In genomic region chr1:131525101-131525585, GRCm38 (mm10) we compare ENCODE assay signal across 8 mouse cellular contexts. TPM values are rescaled to one million over a fixed set of nuclear protein-coding genes. Genes with fewer than 3 reads are reported as not detected.
A peak's percentile ranks its signal among the peaks of the same experiment; 100 is the strongest.
DNase-seq lines count a peak whose midpoint lies in the region; ATAC-seq and TF ChIP-seq lines count a peak whose summit lies in the region.

No protein-coding gene starts in this region.

- peak overlapping the region; percentile 79 for H3K4me3 ChIP-seq in gastrocnemius, adult 2 months
- peak overlapping the region; percentile 85 for H3K4me3 ChIP-seq in intestine, embryonic 15.5 days (replicated peaks)
- peak overlapping the region; percentile 82 for H3K4me3 ChIP-seq in limb, embryonic 12.5 days (replicated peaks)
- H3K4me3 ChIP-seq in myocyte: peak overlapping the region; percentile 88
- peak overlapping the region; percentile 88 for H3K4me3 ChIP-seq in stomach, embryonic 16.5 days (replicated peaks; ENCODE audit: low read length)

- 2% methylated on average over 22 of the region's 26 CpGs for WGBS in intestine, embryonic 15.5 days
- WGBS in limb, embryonic 12.5 days: under 1% methylated on average over 26 of the region's 26 CpGs
- WGBS in stomach, embryonic 16.5 days: 3% methylated on average over 26 of the region's 26 CpGs

- peak overlapping the region; percentile 96 for H3K27ac ChIP-seq in gastrocnemius, adult 2 months
- 0 out of 2 replicates have a peak overlapping the region, but pooled peaks have one; percentile 97 for H3K27ac ChIP-seq in intestine, embryonic 15.5 days
- H3K27ac ChIP-seq in limb, embryonic 12.5 days: peak overlapping the region; percentile 96
- H3K27ac ChIP-seq in stomach, embryonic 16.5 days (ENCODE audit: low read length): peak overlapping the region; percentile 97; the same call in 1 of the 2 replicates

- H3ac ChIP-seq in myocyte (ENCODE audit: control insufficient read depth, insufficient read length): peak overlapping the region; percentile 59

- H3K9me3 ChIP-seq in intestine, embryonic 15.5 days: no peaks in the 10 kb centered on the region
- no peaks in the 10 kb centered on the region for H3K9me3 ChIP-seq in limb, embryonic 12.5 days
- no peaks in the 10 kb centered on the region for H3K9me3 ChIP-seq in stomach, embryonic 16.5 days (replicated peaks; ENCODE audit: control insufficient read depth, low read length)

- intact Hi-C loops in gastrocnemius, adult 2 months (cut with DNase I): loop anchor here (5.0 kb wide), 2 partner anchors 93 to 163 kb away; no protein-coding TSS in a partner anchor

- peak; percentile 65 for DNase-seq in cerebellum, adult 11-12 months
- no peak for DNase-seq in cerebellum, adult 11 months
- DNase-seq in c-Kit-positive CD71-positive TER-119-positive erythroid progenitor cells, embryonic 14.5 days (ENCODE audit: low spot score): peak; percentile 13
- peak; percentile 51 for DNase-seq in gastrocnemius, adult 2 months

- peaks cover 58% of the 10 kb centered on the region for H3K79me2 ChIP-seq in myocyte (ENCODE audit: control insufficient read depth, insufficient read depth)

- no peaks in the 10 kb centered on the region for H3K36me3 ChIP-seq in intestine, embryonic 15.5 days
- no peaks in the 10 kb centered on the region for H3K36me3 ChIP-seq in limb, embryonic 12.5 days
- no peaks in the 10 kb centered on the region for H3K36me3 ChIP-seq in myocyte (ENCODE audit: control insufficient read depth, insufficient read depth)
- no peaks in the 10 kb centered on the region for H3K36me3 ChIP-seq in stomach, embryonic 16.5 days (ENCODE audit: control insufficient read depth, insufficient read depth, low read length)

- peak overlapping the region; percentile 75 for H3K9ac ChIP-seq in intestine, embryonic 15.5 days
- H3K9ac ChIP-seq in limb, embryonic 12.5 days (replicated peaks): peak overlapping the region; percentile 84
- H3K9ac ChIP-seq in stomach, embryonic 16.5 days (ENCODE audit: low read length): peak overlapping the region; percentile 88

- H3K27me3 ChIP-seq in intestine, embryonic 15.5 days (replicated peaks): no peaks in the 10 kb centered on the region
- no peaks in the 10 kb centered on the region for H3K27me3 ChIP-seq in limb, embryonic 12.5 days
- H3K27me3 ChIP-seq in myocyte (ENCODE audit: control insufficient read depth, insufficient read depth, insufficient read length): no peaks in the 10 kb centered on the region
- H3K27me3 ChIP-seq in stomach, embryonic 16.5 days (ENCODE audit: control insufficient read depth, insufficient read depth, low read length): no peaks in the 10 kb centered on the region

- peak overlapping the region; percentile 89 for H3K4me2 ChIP-seq in intestine, embryonic 15.5 days (replicated peaks)
- peak overlapping the region; percentile 97 for H3K4me2 ChIP-seq in limb, embryonic 12.5 days
- peak overlapping the region; percentile 92 for H3K4me2 ChIP-seq in myocyte (ENCODE audit: low read depth)
- peak overlapping the region; percentile 95 for H3K4me2 ChIP-seq in stomach, embryonic 16.5 days (ENCODE audit: low read depth, low read length)

- ATAC-seq in intestine, embryonic 15.5 days: no peak
- no peak for ATAC-seq in limb, embryonic 12.5 days (ENCODE audit: insufficient number of reproducible peaks, insufficient read depth, low FRiP score, low TSS enrichment, low read depth)
- ATAC-seq in stomach, embryonic 16.5 days (ENCODE audit: insufficient read depth, low FRiP score): no peak

- peaks cover 34% of the 10 kb centered on the region for H3K4me1 ChIP-seq in intestine, embryonic 15.5 days (replicated peaks)
- H3K4me1 ChIP-seq in limb, embryonic 12.5 days (replicated peaks): peaks cover 56% of the 10 kb centered on the region
- peaks cover 41% of the 10 kb centered on the region for H3K4me1 ChIP-seq in stomach, embryonic 16.5 days (ENCODE audit: control insufficient read depth, insufficient read depth, low read length)

- TF ChIP-seq CTCF in gastrocnemius, adult 2 months (IDR thresholded peaks at IDR 0.05): no peak

- peak; percentile 27 for TF ChIP-seq POLR2A in myocyte (IDR thresholded peaks at IDR 0.05; ENCODE audit: insufficient read length, low read depth)

TF ChIP-seq in myocyte, 11 proteins besides CTCF, POLR2A, EP300 and RAD21:
- peak in 1 of 3 experiments; percentile 47 for TF ChIP-seq MYOG (IDR thresholded peaks at IDR 0.05; ENCODE audit: control insufficient read depth in 1 of 3, insufficient read depth in 1 of 3, insufficient read length in 2 of 3, low read depth in 2 of 3)
- TF ChIP-seq USF1 (IDR thresholded peaks at IDR 0.05; ENCODE audit: low read depth): no peak
- no peak for TF ChIP-seq E2F4 (IDR thresholded peaks at IDR 0.05; ENCODE audit: insufficient read depth)
- TF ChIP-seq MYOD1 (IDR thresholded peaks at IDR 0.05; ENCODE audit: control insufficient read depth in 1 of 3, insufficient read length in 2 of 3, low read depth in 2 of 3): peak in 2 of 3 experiments; percentile 4 to 75

RNA-seq across cellular contexts. Expression of gene Srgap2, which starts 2.0 kb away (rescaled TPM):
- total RNA-seq in gastrocnemius, adult 2 months (2021): 10 to 100 TPM; 10.1 to 12.2 TPM
- polyA plus RNA-seq in intestine, embryonic 15.5 days (2015; fragmentation: Nextera tagmentation; extraction: Ambion mirVana): 7.9 and 8.3 TPM in 2 replicates
- polyA plus RNA-seq in limb, embryonic 12.5 days (2016; fragmentation: Nextera tagmentation; extraction: Ambion mirVana): 15.3 and 17.1 TPM in 2 replicates
- polyA plus RNA-seq in myocyte (2012; fragmentation: generic; extraction: Trizol): 19.1 TPM
- polyA plus RNA-seq in stomach, embryonic 16.5 days (2015; fragmentation: Nextera tagmentation; extraction: Ambion mirVana): 12.2 and 14.2 TPM in 2 replicates

RNA-seq across cellular contexts. Expression of gene Fam72a, which starts 2.6 kb away (rescaled TPM):
- total RNA-seq in gastrocnemius, adult 2 months (2021): under 1 TPM; 0.20 to 0.31 TPM
- 2.2 and 2.8 TPM in 2 replicates for polyA plus RNA-seq in intestine, embryonic 15.5 days (2015; fragmentation: Nextera tagmentation; extraction: Ambion mirVana)
- polyA plus RNA-seq in limb, embryonic 12.5 days (2016; fragmentation: Nextera tagmentation; extraction: Ambion mirVana): 3.1 and 3.8 TPM in 2 replicates
- polyA plus RNA-seq in myocyte (2012; fragmentation: generic; extraction: Trizol): 1.9 TPM
- polyA plus RNA-seq in stomach, embryonic 16.5 days (2015; fragmentation: Nextera tagmentation; extraction: Ambion mirVana): 1.7 TPM in 2 replicates
